ENCODE assay signal across 13 mouse cellular contexts in genomic region chr6:53394026-53394425, GRCm38 (mm10).
DNase-seq lines count a peak whose midpoint lies in the region; ATAC-seq and TF ChIP-seq lines count a peak whose summit lies in the region.
"Had no signal": no experiment of that assay in that cellular context is flagged by ENCODE, and none has a peak within 500 bp of the region (broad histone marks: within the 10 kb centered on the region; RNA-seq: fewer than 3 reads in every experiment).

No protein-coding gene starts in this region.

- TF ChIP-seq CTCF in kidney, postnatal 0 days (IDR thresholded peaks at IDR 0.05; ENCODE audit: low read depth), result no peak
- no peak for TF ChIP-seq CTCF in kidney, adult 2 months (conservative IDR thresholded peaks at IDR 0.05; ENCODE audit: insufficient read depth, insufficient read length, low read depth, low read length)
- TF ChIP-seq CTCF in brain, embryonic 14.5 days (IDR thresholded peaks at IDR 0.05; ENCODE audit: borderline replicate concordance, extremely low read depth, insufficient read depth, insufficient read length), result no peak

- H3K9ac ChIP-seq in kidney, postnatal 0 days (ENCODE audit: low read depth, low read length), result no peak overlapping the region
- H3K9ac ChIP-seq in embryonic facial prominence, embryonic 14.5 days (ENCODE audit: low read depth, low read length), result no peak overlapping the region

- ATAC-seq in kidney, postnatal 0 days (replicated peaks; ENCODE audit: low FRiP score, low read depth), result no peak
- peak; percentile 53; the same call in 1 of the 2 replicates for ATAC-seq in embryonic facial prominence, embryonic 14.5 days (ENCODE audit: low read depth)

- no peaks in the 10 kb centered on the region; the same call in 1 of the 2 replicates for H3K27me3 ChIP-seq in heart, embryonic 10.5 days (ENCODE audit: insufficient read depth, poor library complexity, severe bottlenecking)
- H3K27me3 ChIP-seq in kidney, postnatal 0 days (ENCODE audit: insufficient read depth, low read length), result no peaks in the 10 kb centered on the region
- H3K27me3 ChIP-seq in kidney, adult 2 months (replicated peaks; ENCODE audit: control insufficient read depth, insufficient read depth, low read length), result no peaks in the 10 kb centered on the region
- no peaks in the 10 kb centered on the region for H3K27me3 ChIP-seq in embryonic facial prominence, embryonic 14.5 days (replicated peaks; ENCODE audit: control insufficient read depth, insufficient read depth, low read length)

- peak overlapping the region; percentile 30 for H3K4me2 ChIP-seq in kidney, postnatal 0 days (ENCODE audit: low read length)
- no peak overlapping the region for H3K4me2 ChIP-seq in embryonic facial prominence, embryonic 14.5 days (ENCODE audit: low read depth, low read length)

- H3K4me3 ChIP-seq in heart, embryonic 10.5 days, result no peak overlapping the region
- no peak overlapping the region for H3K4me3 ChIP-seq in kidney, postnatal 0 days (replicated peaks; ENCODE audit: low read depth, low read length)
- no peak overlapping the region for H3K4me3 ChIP-seq in kidney, adult 2 months (ENCODE audit: insufficient read depth, low read depth, low read length)
- no peak overlapping the region for H3K4me3 ChIP-seq in embryonic facial prominence, embryonic 14.5 days (ENCODE audit: low read depth, low read length)
- H3K4me3 ChIP-seq: megakaryocyte, embryonic 14.5 days had no signal

- H3K4me1 ChIP-seq in heart, embryonic 10.5 days, result peaks cover 25% of the 10 kb centered on the region; the same call in 1 of the 2 replicates
- peaks cover 8% of the 10 kb centered on the region; the same call in 1 of the 2 replicates for H3K4me1 ChIP-seq in kidney, postnatal 0 days (replicated peaks; ENCODE audit: insufficient read depth, low read length)
- H3K4me1 ChIP-seq in kidney, adult 2 months (ENCODE audit: control insufficient read depth, insufficient read depth, low read length), result no peaks in the 10 kb centered on the region
- peaks cover 24% of the 10 kb centered on the region for H3K4me1 ChIP-seq in embryonic facial prominence, embryonic 14.5 days (ENCODE audit: control insufficient read depth, insufficient read depth, low read length)

- WGBS in heart, embryonic 10.5 days, result 41% methylated on average over 7 of the region's 7 CpGs
- WGBS in kidney, postnatal 0 days, result 9% methylated on average over 7 of the region's 7 CpGs
- WGBS in kidney, adult 2 months, result 20% methylated on average over 7 of the region's 7 CpGs
- WGBS in embryonic facial prominence, embryonic 14.5 days, result 9% methylated on average over 7 of the region's 7 CpGs

- no peaks in the 10 kb centered on the region for H3K9me3 ChIP-seq in heart, embryonic 10.5 days
- no peaks in the 10 kb centered on the region for H3K9me3 ChIP-seq in kidney, postnatal 0 days (replicated peaks; ENCODE audit: low read length)
- H3K9me3 ChIP-seq in embryonic facial prominence, embryonic 14.5 days (ENCODE audit: control insufficient read depth, low read length), result no peaks in the 10 kb centered on the region
- H3K9me3 ChIP-seq: megakaryocyte, embryonic 14.5 days had no signal

- intact Hi-C loops in heart, postnatal 36 days (cut with DNase I), result loop anchor here (5.0 kb wide), 1 partner anchor 107 kb away; the partner anchor contains the start of gene Creb5

- peak overlapping the region; percentile 18; the same call in 1 of the 2 replicates for H3K27ac ChIP-seq in heart, embryonic 10.5 days
- no peak overlapping the region for H3K27ac ChIP-seq in kidney, postnatal 0 days
- H3K27ac ChIP-seq in kidney, adult 2 months (ENCODE audit: insufficient read depth, low read depth, low read length), result no peak overlapping the region
- H3K27ac ChIP-seq in embryonic facial prominence, embryonic 14.5 days (replicated peaks; ENCODE audit: low read depth, low read length), result peak overlapping the region; percentile 47; the same call in 1 of the 2 replicates

- no peak for TF ChIP-seq POLR2A in kidney, adult 2 months (IDR thresholded peaks at IDR 0.05; ENCODE audit: low read depth, low read length)
- TF ChIP-seq POLR2A in brain, embryonic 14.5 days (IDR thresholded peaks at IDR 0.05; ENCODE audit: borderline replicate concordance, extremely low read depth, insufficient read depth, insufficient read length, poor library complexity, severe bottlenecking), result no peak

- DNase-seq in heart, embryonic 10.5 days (ENCODE audit: low spot score), result no peak
- DNase-seq in heart, postnatal 36 days, result no peak
- DNase-seq in kidney, postnatal 0 days (ENCODE audit: low spot score), result peak; percentile 73
- no peak for DNase-seq in kidney, adult 2 months
- DNase-seq in brain, embryonic 14.5 days (ENCODE audit: low read depth), result peak; percentile 30
- DNase-seq in embryonic facial prominence, embryonic 14.5 days (ENCODE audit: low spot score), result peak; percentile 81
- no peak for DNase-seq in cerebellum, postnatal 10 days
- no peak for DNase-seq in cerebellum, postnatal 4 days (ENCODE audit: low spot score in 2 of 2)
- DNase-seq: cerebellum, adult 18-20 months; kidney, adult 11 months; layer of hippocampus, adult 9-11 months had no signal

- 0 out of 2 replicates have a peak, but pooled peaks cover 5% of the 10 kb centered on the region for H3K36me3 ChIP-seq in heart, embryonic 10.5 days
- H3K36me3 ChIP-seq in kidney, postnatal 0 days (ENCODE audit: insufficient read depth, low read length), result no peaks in the 10 kb centered on the region
- no peaks in the 10 kb centered on the region for H3K36me3 ChIP-seq in kidney, adult 2 months (ENCODE audit: control insufficient read depth, insufficient read depth, low read length)
- H3K36me3 ChIP-seq in embryonic facial prominence, embryonic 14.5 days (ENCODE audit: control insufficient read depth, insufficient read depth, low read length), result no peaks in the 10 kb centered on the region
- H3K36me3 ChIP-seq: G1E had no signal

Comparison
In these comparisons a context has a peak if more than half of its experiments do, and no peak if none do; other contexts are left out.
1. DNase-seq: peak in kidney, postnatal 0 days (single experiment), brain, embryonic 14.5 days (single experiment) and embryonic facial prominence, embryonic 14.5 days (single experiment); none in heart, embryonic 10.5 days (single experiment), heart, postnatal 36 days (0 of 2), kidney, adult 2 months (single experiment), cerebellum, postnatal 10 days (0 of 2) and cerebellum, postnatal 4 days (0 of 2).
2. H3K27ac ChIP-seq: peak in heart, embryonic 10.5 days (single experiment) and embryonic facial prominence, embryonic 14.5 days (single experiment); none in kidney, postnatal 0 days (single experiment) and kidney, adult 2 months (single experiment).